Mouse (Mus musculus) midbrain, embryonic 14.5 days (tissue): Measurements from ENCODE around the gene Hectd1. TPM values are rescaled to one million over a fixed set of nuclear protein-coding genes. Genes with fewer than 3 reads are reported as not detected.

Experiments
- ATAC-seq: fragments of 200-750 bp; cut with Nextera tagmentation; 2 replicates; pipeline ENCODE4 v1.8.0; 2017; ENCODE audit warnings: moderate number of reproducible peaks, moderate library complexity; ENCODE audit not compliant: low FRiP score, low TSS enrichment
- DNase-seq: peaks from one replicate; pipeline ENCODE4 v3.0.0-alpha.2; 2015
- H3K27ac ChIP-seq: fragments of 300-500 bp; sonication (generic); replicated peaks from 2 replicates; pipeline ENCODE4 v1.5.1; 2014; ENCODE audit warnings: mild to moderate bottlenecking, low read depth, low read length, moderate library complexity
- H3K27me3 ChIP-seq: fragments of 300-500 bp; sonication (generic); 2 replicates; pipeline ENCODE4 v1.6.1; 2014; ENCODE audit warnings: low read length, control low read depth, mixed read lengths; ENCODE audit not compliant: control insufficient read depth, insufficient read depth
- H3K36me3 ChIP-seq: fragments of 300-500 bp; sonication (generic); 2 replicates; pipeline ENCODE4 v1.6.1; 2014; ENCODE audit warnings: low read length, control low read depth; ENCODE audit not compliant: control insufficient read depth, insufficient read depth
- H3K4me1 ChIP-seq: fragments of 300-500 bp; sonication (generic); 2 replicates; pipeline ENCODE4 v1.6.1; 2014; ENCODE audit warnings: mild to moderate bottlenecking, antibody characterized with exemption, low read length, control low read depth; ENCODE audit not compliant: control insufficient read depth, insufficient read depth
- H3K4me2 ChIP-seq: fragments of 300-500 bp; sonication (generic); 2 replicates; pipeline ENCODE4 v1.6.1; 2014; ENCODE audit warnings: mild to moderate bottlenecking, low read length, moderate library complexity
- H3K4me3 ChIP-seq: fragments of 300-500 bp; sonication (generic); replicated peaks from 2 replicates; pipeline ENCODE4 v1.5.1; 2014; ENCODE audit warnings: low read depth, low read length
- H3K9ac ChIP-seq: fragments of 300-500 bp; sonication (generic); replicated peaks from 2 replicates; pipeline ENCODE4 v1.6.1; 2014; ENCODE audit warnings: mild to moderate bottlenecking, low read length, moderate library complexity
- H3K9me3 ChIP-seq: fragments of 300-500 bp; sonication (generic); 2 replicates; pipeline ENCODE4 v1.6.1; 2016; ENCODE audit warnings: low read length, control low read depth, mixed read lengths; ENCODE audit not compliant: control insufficient read depth
- WGBS: fragments of 180-500 bp; shearing (Covaris S2); extraction: QIAGEN DNeasy Blood & Tissue Kit; methylation state at CpG from one replicate; pipeline ENCODE4 v1.1.7; 2014; 5-methylcytosine and 5-hydroxymethylcytosine counted together
- polyA plus RNA-seq: library from polyadenylated mRNA; unstranded; fragments of >200 nt; fragmentation: Nextera tagmentation; extraction: Ambion mirVana; gene quantifications from 2 replicates; pipeline ENCODE4 v1.2.1, GENCODE M21; 2014

Hectd1 gene
- polyA plus RNA-seq, 1 experiment from 2014 or later, result 47.5 TPM

DNA sequence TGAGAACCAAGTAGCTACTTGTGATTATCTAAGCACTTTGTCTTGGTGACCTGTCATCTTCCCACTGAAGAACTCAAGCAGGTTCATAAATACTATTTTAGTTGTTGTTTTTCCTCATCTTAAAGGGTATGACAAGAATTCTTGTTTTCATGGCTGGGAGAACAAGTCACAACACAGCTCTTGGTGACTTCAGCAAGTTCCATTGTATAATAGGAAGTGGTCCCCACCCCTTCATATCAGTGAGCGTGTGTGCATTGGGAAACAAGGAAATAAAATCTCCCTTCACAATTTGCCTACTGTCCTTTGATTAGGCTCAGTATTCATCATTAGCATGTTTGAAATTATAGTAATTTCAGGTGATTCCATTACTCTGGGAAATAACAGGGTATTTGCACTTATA, 134.4 kb downstream of the Hectd1 start:
- Histone ChIP-seq H3K36me3 (no peaks in the 10 kb centered on the region), H3K9ac (no peak overlapping the region), H3K4me3 (no peak overlapping the region), H3K4me2 (no peak overlapping the region), H3K27ac (no peak overlapping the region), H3K4me1 (peaks cover 5% of the 10 kb centered on the region), H3K9me3 (no peaks in the 10 kb centered on the region), H3K27me3 (no peaks in the 10 kb centered on the region)
- DNase-seq (no peak), ATAC-seq (no peak)
- 90% methylated on average over 1 of the region's 1 CpGs for WGBS

DNA sequence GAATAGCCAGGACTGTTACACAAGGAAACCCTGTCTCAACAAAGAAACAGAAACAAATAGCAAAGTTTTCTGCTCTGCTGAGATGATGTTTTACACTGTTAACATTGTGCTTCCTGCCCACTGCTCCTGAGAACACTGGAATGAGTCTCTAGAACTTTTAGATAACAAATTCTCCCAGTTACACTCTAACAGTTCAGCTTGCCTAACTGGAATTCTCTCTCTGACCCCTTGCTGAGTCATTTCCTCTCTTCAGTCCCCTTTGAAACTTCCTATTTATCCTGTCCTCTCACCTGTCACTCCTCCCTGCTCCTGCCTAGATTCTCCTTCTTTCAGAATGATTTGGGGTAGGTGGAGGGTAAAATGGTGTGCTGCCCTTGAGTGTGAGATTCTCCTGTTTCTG, 135.2 kb downstream of the Hectd1 start:
- DNase-seq (no peak), ATAC-seq (no peak)
- H3K4me3 ChIP-seq, result no peak overlapping the region
- no peaks in the 10 kb centered on the region for H3K9me3 ChIP-seq
- H3K9ac ChIP-seq, result no peak overlapping the region
- no peak overlapping the region for H3K27ac ChIP-seq
- H3K36me3 ChIP-seq, result no peaks in the 10 kb centered on the region
- no peak overlapping the region for H3K4me2 ChIP-seq
- peaks cover 11% of the 10 kb centered on the region for H3K4me1 ChIP-seq
- H3K27me3 ChIP-seq, result no peaks in the 10 kb centered on the region

Other genes starting within 250 kb of the Hectd1 start
- 14.7 and 17.3 TPM in 2 replicates for gene Coch, start 236.2 kb downstream of the Hectd1 start, polyA plus RNA-seq
- 53.9 and 66.1 TPM in 2 replicates for gene Ap4s1, start 138.5 kb downstream of the Hectd1 start, polyA plus RNA-seq
- gene Strn3, start 137.6 kb downstream of the Hectd1 start, polyA plus RNA-seq, result 43.9 and 51.5 TPM in 2 replicates
- gene Heatr5a, start 141.8 kb upstream of the Hectd1 start, polyA plus RNA-seq, result 6.0 and 7.6 TPM in 2 replicates
- 21.2 and 21.4 TPM in 2 replicates for gene Dtd2, start 177.0 kb upstream of the Hectd1 start, polyA plus RNA-seq
- not detected in 2 replicates for gene Gpr33, start 198.5 kb upstream of the Hectd1 start, polyA plus RNA-seq